Mouse (Mus musculus) A20 (cell line): ENCODE results near the gene Taf1b.
A peak's percentile ranks its signal among the peaks of the same experiment; 100 is the strongest.

Experiments
- DNase-seq: peaks from one replicate; pipeline ENCODE4 v3.0.0-alpha.2; 2011; ENCODE audit warnings: low read depth, low spot score

Gene Taf1b

GRCm38 (mm10) chr12:24552531-24552930, 54.4 kb downstream of the Taf1b start:
- no peak for DNase-seq

- no peak for DNase-seq
Observed at GRCm38 (mm10) chr12:24555976-24556375, 57.8 kb downstream of the Taf1b start.

- no peak for DNase-seq
Observed at GRCm38 (mm10) chr12:24563395-24563960, 65.3 kb downstream of the Taf1b start.

GRCm38 (mm10) chr12:24565311-24565710, 67.2 kb downstream of the Taf1b start:
- DNase-seq = no peak

GRCm38 (mm10) chr12:24567606-24568005, 69.4 kb downstream of the Taf1b start:
- no peak for DNase-seq

GRCm38 (mm10) chr12:24571523-24572392, 73.6 kb downstream of the Taf1b start, which contains the start of gene Grhl1:
TSS of gene Grhl1 (plus strand) at chr12:24572283.
- peak; percentile 94 for DNase-seq

- DNase-seq = no peak
Observed at GRCm38 (mm10) chr12:24572421-24573274, 74.5 kb downstream of the Taf1b start.

GRCm38 (mm10) chr12:24573275-24573580, 75.1 kb downstream of the Taf1b start:
- DNase-seq = no peak

GRCm38 (mm10) chr12:24574870-24575269, 76.7 kb downstream of the Taf1b start:
- no peak for DNase-seq

- DNase-seq = no peak
Observed at GRCm38 (mm10) chr12:24580452-24580851, 82.3 kb downstream of the Taf1b start.

- no peak for DNase-seq
Observed at GRCm38 (mm10) chr12:24580996-24581683, 83.0 kb downstream of the Taf1b start.

- no peak for DNase-seq
Observed at GRCm38 (mm10) chr12:24583653-24584052, 85.5 kb downstream of the Taf1b start.

GRCm38 (mm10) chr12:24584835-24585234, 86.7 kb downstream of the Taf1b start:
- DNase-seq = no peak

GRCm38 (mm10) chr12:24586193-24586592, 88.0 kb downstream of the Taf1b start:
- DNase-seq = no peak

GRCm38 (mm10) chr12:24590371-24590770, 92.2 kb downstream of the Taf1b start:
- DNase-seq = no peak

GRCm38 (mm10) chr12:24592055-24592454, 93.9 kb downstream of the Taf1b start:
- DNase-seq = no peak

GRCm38 (mm10) chr12:24592956-24593672, 95.0 kb downstream of the Taf1b start:
- no peak for DNase-seq

- DNase-seq = no peak
Observed at GRCm38 (mm10) chr12:24597376-24597775, 99.2 kb downstream of the Taf1b start.

GRCm38 (mm10) chr12:24599366-24599895, 101.3 kb downstream of the Taf1b start:
- DNase-seq = no peak

- DNase-seq = no peak
Observed at GRCm38 (mm10) chr12:24600074-24600473, 101.9 kb downstream of the Taf1b start.

GRCm38 (mm10) chr12:24600806-24601205, 102.6 kb downstream of the Taf1b start:
- peak; percentile 77 for DNase-seq
